Mouse (Mus musculus) C2C12 (cell line): Measurements from ENCODE around the gene Mvd. TPM values are rescaled to one million over a fixed set of nuclear protein-coding genes. Genes with fewer than 3 reads are reported as not detected.
A peak's percentile ranks its signal among the peaks of the same experiment; 100 is the strongest.

Experiments used
- H3K27me3 ChIP-seq: one replicate; pipeline ENCODE4 v1.6.1; 2011; ENCODE audit not compliant: control insufficient read depth, insufficient read depth, insufficient read length
- H3K36me3 ChIP-seq: one replicate; pipeline ENCODE4 v1.6.1; 2011; ENCODE audit not compliant: control insufficient read depth, insufficient read depth
- H3K4me3 ChIP-seq: one replicate; pipeline ENCODE4 v1.5.1; 2011; ENCODE audit warnings: mild to moderate bottlenecking, control low read depth; ENCODE audit not compliant: poor library complexity, insufficient read depth, severe bottlenecking
- H3K79me2 ChIP-seq: one replicate; pipeline ENCODE4 v1.6.1; 2011; ENCODE audit not compliant: control insufficient read depth, insufficient read depth
- H3K79me3 ChIP-seq: one replicate; pipeline ENCODE4 v1.6.1; 2011; ENCODE audit warnings: low read depth, control low read depth
- H3ac ChIP-seq: one replicate; pipeline ENCODE3; 2011; ENCODE audit warnings: low read depth; ENCODE audit not compliant: control insufficient read depth, insufficient read length
- CEBPB ChIP-seq: IDR thresholded peaks from one replicate; pipeline ENCODE4 v1.6.1; 2011; ENCODE audit warnings: low read depth, mild to moderate bottlenecking, control low read depth, moderate library complexity
- CTCF ChIP-seq: IDR thresholded peaks from one replicate; pipeline ENCODE4 v1.5.1; 2011; ENCODE audit not compliant: control insufficient read depth, insufficient read depth, insufficient read length
- FOSL1 ChIP-seq: IDR thresholded peaks from one replicate; pipeline ENCODE4 v1.8.0; 2011; ENCODE audit warnings: mild to moderate bottlenecking, low read length; ENCODE audit not compliant: poor library complexity, insufficient read depth, severe bottlenecking
- MAX ChIP-seq: IDR thresholded peaks from one replicate; pipeline ENCODE4 v1.6.1; 2011; ENCODE audit warnings: mild to moderate bottlenecking, control low read depth
- MYOD1 ChIP-seq: IDR thresholded peaks from one replicate; pipeline ENCODE4 v1.6.1; 2011; ENCODE audit warnings: low read depth; ENCODE audit not compliant: control insufficient read depth, insufficient read length
- MYOG ChIP-seq: IDR thresholded peaks from one replicate; pipeline ENCODE4 v1.6.1; 2011; ENCODE audit not compliant: control insufficient read depth, insufficient read length; ENCODE audit errors: extremely low read depth
- USF1 ChIP-seq: IDR thresholded peaks from one replicate; pipeline ENCODE4 v1.6.1; 2011; ENCODE audit warnings: low read depth, mild to moderate bottlenecking, control low read depth, moderate library complexity
- polyA plus RNA-seq: library from polyadenylated mRNA; unstranded; fragments of >200 nt; fragmentation: generic; extraction: Trizol; gene quantifications from one replicate; pipeline ENCODE4 v1.2.1, GENCODE M21; 2012; ENCODE audit warnings: missing spikeins

The Mvd gene
- polyA plus RNA-seq, 1 experiment = 38.3 TPM

DNA sequence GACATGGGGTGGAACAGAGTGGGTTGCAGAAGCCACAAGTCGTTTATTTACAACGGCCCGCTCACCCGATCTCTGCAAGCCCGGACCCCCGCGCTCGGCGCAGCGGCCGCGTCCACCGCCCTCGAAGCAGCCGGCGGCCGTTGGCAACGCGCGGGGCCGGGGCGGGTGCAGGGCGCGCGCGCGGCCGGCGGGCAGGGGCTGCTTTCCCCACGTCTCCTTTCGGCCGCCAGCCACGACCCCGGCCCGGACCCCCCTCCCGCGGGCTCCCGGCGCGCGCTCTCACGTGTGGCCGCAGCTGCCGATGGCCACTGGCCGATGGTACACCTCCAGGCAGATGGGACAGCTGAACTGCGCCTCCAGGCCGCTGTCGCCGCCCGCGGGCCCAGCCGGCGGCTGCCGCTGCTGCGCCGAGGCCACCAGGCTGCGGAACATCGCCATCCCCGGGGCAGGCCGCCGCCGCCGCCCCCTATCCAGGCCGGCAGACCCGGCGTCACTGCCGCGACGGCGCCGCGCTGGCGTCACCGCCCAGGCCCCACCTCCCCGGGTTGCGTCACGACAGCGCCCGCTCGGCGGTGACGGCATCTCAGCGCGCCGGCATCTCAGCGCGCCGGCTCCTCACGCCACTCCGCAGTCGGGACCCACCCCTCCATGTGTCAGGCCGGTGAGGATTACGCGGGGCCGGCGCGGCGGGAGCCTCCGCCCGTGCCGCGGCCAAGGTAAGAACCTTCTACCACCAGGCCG is 32.5 kb upstream of the Mvd start, which contains the start of the genes Rnf166 and Ctu2:
TSS of gene Rnf166 (minus strand) at position 485 of the 741 bp plus-strand sequence.
TSS of gene Ctu2 (plus strand) at position 564 of the 741 bp plus-strand sequence.
- H3K79me3 ChIP-seq = peaks cover 9% of the 10 kb centered on the region
- H3K4me3 ChIP-seq = peak within 1 kb of the TSS; percentile 93
- TF ChIP-seq MYOG = no peak
- peak; percentile 53 for TF ChIP-seq MAX
- peak; percentile 51 for TF ChIP-seq CEBPB
- no peak for TF ChIP-seq MYOD1
- no peak for TF ChIP-seq CTCF
- TF ChIP-seq FOSL1 = no peak
- TF ChIP-seq USF1 = no peak
- peaks cover 42% of the 10 kb centered on the region for H3K79me2 ChIP-seq
- H3K36me3 ChIP-seq = peaks cover 25% of the 10 kb centered on the region
- peak within 1 kb of the TSS; percentile 100 for H3ac ChIP-seq
- no peaks in the 10 kb centered on the region for H3K27me3 ChIP-seq

DNA sequence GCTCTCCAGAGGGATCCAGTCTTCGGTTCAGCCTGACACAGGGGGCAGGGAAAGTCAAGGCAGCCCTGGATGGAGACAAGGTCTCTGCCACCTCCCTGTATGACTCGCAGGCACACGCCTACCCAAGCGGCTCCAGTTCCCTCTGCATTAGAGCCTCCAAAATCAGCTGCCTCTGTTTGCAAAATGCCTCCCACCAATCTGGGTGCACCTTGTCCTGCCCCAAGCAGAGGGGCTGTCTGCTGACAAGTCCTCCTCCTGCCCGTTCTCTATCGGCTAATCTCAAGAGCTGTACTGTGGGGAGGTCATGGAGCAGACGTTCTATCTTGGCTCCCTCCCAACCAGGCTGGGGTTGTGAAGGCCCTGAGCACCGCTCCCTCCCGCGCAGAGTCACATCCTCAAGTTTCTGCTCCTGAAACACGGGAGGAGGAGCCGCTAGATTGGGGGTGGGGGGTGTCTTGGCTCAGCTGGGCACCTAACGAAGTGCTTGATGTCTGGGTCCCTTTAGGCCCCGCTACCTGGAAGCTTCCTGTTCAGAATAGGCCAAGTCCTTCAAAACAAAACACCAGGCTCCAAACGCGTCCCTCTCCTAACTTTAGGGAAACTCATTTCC is 31.8 kb upstream of the Mvd start:
- H3K79me3 ChIP-seq = peaks cover 9% of the 10 kb centered on the region
- H3ac ChIP-seq = peak overlapping the region; percentile 100
- peak overlapping the region; percentile 93 for H3K4me3 ChIP-seq
- no peaks in the 10 kb centered on the region for H3K27me3 ChIP-seq
- H3K36me3 ChIP-seq = peaks cover 23% of the 10 kb centered on the region
- peaks cover 42% of the 10 kb centered on the region for H3K79me2 ChIP-seq
- TF ChIP-seq CTCF (no peak), MAX (no peak), CEBPB (no peak), USF1 (no peak), MYOD1 (no peak), FOSL1 (no peak), MYOG (no peak)

DNA sequence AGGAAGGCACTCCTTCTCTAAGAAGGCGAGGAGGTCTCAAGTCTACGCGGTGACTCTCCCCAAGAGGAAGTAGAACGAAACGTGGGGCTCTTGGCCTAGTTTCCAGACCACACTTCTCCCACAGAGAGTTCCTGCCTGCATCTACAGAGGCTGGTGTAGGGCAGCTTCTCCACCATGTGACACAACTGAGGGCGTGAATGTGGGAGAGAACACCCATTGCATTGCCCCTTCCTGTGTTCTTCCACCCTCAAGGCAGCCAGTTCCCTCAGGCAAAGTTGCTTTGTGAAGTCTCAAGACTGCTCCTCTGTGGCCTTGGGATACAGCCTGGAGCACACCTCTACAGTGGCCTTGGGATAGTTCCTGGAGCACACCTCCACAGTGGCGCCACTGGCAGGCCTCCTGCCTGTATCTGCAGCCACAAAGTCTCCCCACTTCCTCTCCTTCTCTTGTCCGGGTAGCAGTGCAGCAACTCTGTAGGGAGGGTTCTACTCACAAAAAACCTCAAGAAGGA is 30.7 kb upstream of the Mvd start:
- Histone ChIP-seq H3K4me3 (no peak overlapping the region), H3ac (no peak overlapping the region), H3K36me3 (peaks cover 16% of the 10 kb centered on the region), H3K79me3 (peaks cover 9% of the 10 kb centered on the region), H3K79me2 (peaks cover 42% of the 10 kb centered on the region), H3K27me3 (no peaks in the 10 kb centered on the region)
- TF ChIP-seq CTCF = no peak
- TF ChIP-seq MYOG = no peak
- TF ChIP-seq MAX = no peak
- TF ChIP-seq CEBPB = no peak

DNA sequence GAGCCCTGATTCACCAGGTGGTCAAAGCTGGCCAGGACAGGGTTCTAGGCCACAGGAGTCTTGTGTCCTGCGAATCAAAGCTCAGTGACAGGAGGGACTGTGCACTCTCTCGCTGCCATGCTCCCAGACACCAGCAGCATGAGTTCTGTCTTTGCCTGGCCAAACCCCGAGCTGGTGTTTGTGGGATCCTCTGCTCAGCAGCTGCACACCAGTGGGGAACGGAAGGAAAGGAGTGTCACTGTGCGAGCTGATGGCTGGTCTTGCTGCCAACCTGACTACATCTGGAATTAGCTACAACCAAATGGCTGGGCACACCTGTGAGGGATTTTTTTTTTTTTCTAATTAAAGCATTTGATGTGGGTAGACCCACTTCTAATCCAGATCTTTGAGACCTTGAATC is 27.5 kb upstream of the Mvd start:
- H3K4me3 ChIP-seq = no peak overlapping the region
- H3ac ChIP-seq = peak overlapping the region; percentile 34
- TF ChIP-seq CTCF (no peak), MYOG (no peak), MYOD1 (no peak), USF1 (no peak), CEBPB (no peak), FOSL1 (no peak), MAX (no peak)
- peaks cover 8% of the 10 kb centered on the region for H3K36me3 ChIP-seq
- peaks cover 23% of the 10 kb centered on the region for H3K79me2 ChIP-seq
- no peaks in the 10 kb centered on the region for H3K27me3 ChIP-seq
- H3K79me3 ChIP-seq = peaks cover 4% of the 10 kb centered on the region

GRCm38 (mm10) chr8:122469965-122470364 is 26.7 kb upstream of the Mvd start:
- peaks cover 18% of the 10 kb centered on the region for H3K79me2 ChIP-seq
- no peaks in the 10 kb centered on the region for H3K27me3 ChIP-seq
- peaks cover 3% of the 10 kb centered on the region for H3K79me3 ChIP-seq
- peaks cover 8% of the 10 kb centered on the region for H3K36me3 ChIP-seq
- TF ChIP-seq MYOG (no peak), MAX (no peak), CTCF (no peak), CEBPB (no peak), USF1 (no peak), MYOD1 (no peak)
- no peak overlapping the region for H3ac ChIP-seq
- H3K4me3 ChIP-seq = no peak overlapping the region

GRCm38 (mm10) chr8:122469407-122469806 is 26.2 kb upstream of the Mvd start:
- Histone ChIP-seq H3K36me3 (peaks cover 8% of the 10 kb centered on the region), H3K27me3 (no peaks in the 10 kb centered on the region), H3K4me3 (no peak overlapping the region), H3K79me3 (no peaks in the 10 kb centered on the region), H3K79me2 (peaks cover 13% of the 10 kb centered on the region), H3ac (no peak overlapping the region)
- TF ChIP-seq MAX = no peak
- no peak for TF ChIP-seq CEBPB
- no peak for TF ChIP-seq FOSL1
- TF ChIP-seq CTCF = no peak
- TF ChIP-seq MYOG = no peak
- TF ChIP-seq USF1 = no peak
- no peak for TF ChIP-seq MYOD1
